Mouse (Mus musculus) erythroid progenitor cell, adult 5-6 weeks (primary cell): ENCODE measurements around the gene Bmper. TPM values are rescaled to one million over a fixed set of nuclear protein-coding genes. Genes with fewer than 3 reads are reported as not detected.

Source experiments
- ATAC-seq: replicated peaks from 2 replicates; pipeline ENCODE4 v1.8.0; 2016; ENCODE audit warnings: moderate number of reproducible peaks, mild to moderate bottlenecking, moderate TSS enrichment, inconsistent platforms; ENCODE audit not compliant: poor library complexity, low FRiP score, severe bottlenecking
- total RNA-seq, 2 experiments: library from RNA; stranded (forward) in 1 of 2; stranded (reverse) in 1 of 2; fragments of 150-400 nt in 1 of 2; fragments of 186-747, 209-891 nt in 1 of 2; gene quantifications; 2 replicates each; pipeline versions ENCODE4 v1.2.3 to v1.2.4; 2015 to 2017; ENCODE audit warnings: low replicate concordance in 2 of 2

Bmper gene
- total RNA-seq, 2 experiments from 2014 or later, result not detected

DNA sequence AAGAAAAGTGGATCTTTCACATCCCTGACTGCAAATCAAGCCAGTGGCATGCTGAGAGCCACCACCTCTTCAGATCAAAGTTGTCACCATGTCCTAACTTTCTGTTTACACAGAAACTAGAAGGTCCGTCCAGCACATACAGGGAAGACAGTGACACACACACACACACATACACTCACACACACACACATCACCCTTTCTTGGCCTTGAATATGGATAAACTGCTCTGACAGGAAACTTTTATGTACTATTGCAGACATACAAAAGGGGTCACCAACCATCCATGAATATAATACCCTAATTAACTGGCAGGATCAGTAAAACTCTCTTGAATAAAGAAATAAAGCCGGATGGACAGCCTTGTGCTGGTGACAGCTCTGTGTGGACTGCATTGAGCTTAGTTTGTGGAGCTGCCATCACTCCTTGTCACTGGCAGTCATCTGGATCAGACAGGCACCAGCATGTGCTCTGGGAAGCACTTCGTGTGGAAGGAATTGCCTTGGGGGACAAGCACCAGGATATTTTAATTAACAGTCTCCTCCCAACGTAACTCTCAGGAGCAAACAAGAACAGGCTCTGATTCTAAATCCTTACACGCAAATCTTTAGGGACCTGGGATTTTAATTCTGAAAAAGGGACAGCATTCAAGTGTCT lies 264.0 kb downstream of the Bmper start:
- no peak for ATAC-seq

- no peak for ATAC-seq
Measured at GRCm38 (mm10) chr9:23488265-23488664, 265.4 kb downstream of the Bmper start.

GRCm38 (mm10) chr9:23495400-23495799 lies 272.5 kb downstream of the Bmper start:
- ATAC-seq, result no peak

DNA sequence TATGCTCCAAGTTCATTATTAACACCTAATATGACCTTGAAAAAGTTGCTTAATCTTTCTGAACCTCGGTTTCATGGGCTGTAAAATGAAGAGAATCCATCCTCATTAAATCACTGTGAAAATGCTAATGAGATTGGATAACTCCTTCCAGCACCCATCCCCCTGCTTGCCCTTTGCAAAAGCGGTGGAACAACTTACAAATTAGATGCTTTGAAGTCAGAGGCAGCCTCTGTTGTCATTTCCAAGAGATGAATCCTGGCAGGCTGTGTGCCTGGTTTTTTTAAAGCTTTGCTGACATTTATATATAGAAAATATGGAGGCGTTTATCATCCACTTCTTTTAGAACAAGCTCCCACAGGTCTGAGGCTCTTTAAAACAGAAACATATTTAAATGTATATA lies 274.8 kb downstream of the Bmper start:
- no peak for ATAC-seq

GRCm38 (mm10) chr9:23533870-23534269 lies 311.0 kb downstream of the Bmper start:
- no peak for ATAC-seq
